9 mouse cellular contexts compared by ENCODE assay signal in the genomic region with DNA sequence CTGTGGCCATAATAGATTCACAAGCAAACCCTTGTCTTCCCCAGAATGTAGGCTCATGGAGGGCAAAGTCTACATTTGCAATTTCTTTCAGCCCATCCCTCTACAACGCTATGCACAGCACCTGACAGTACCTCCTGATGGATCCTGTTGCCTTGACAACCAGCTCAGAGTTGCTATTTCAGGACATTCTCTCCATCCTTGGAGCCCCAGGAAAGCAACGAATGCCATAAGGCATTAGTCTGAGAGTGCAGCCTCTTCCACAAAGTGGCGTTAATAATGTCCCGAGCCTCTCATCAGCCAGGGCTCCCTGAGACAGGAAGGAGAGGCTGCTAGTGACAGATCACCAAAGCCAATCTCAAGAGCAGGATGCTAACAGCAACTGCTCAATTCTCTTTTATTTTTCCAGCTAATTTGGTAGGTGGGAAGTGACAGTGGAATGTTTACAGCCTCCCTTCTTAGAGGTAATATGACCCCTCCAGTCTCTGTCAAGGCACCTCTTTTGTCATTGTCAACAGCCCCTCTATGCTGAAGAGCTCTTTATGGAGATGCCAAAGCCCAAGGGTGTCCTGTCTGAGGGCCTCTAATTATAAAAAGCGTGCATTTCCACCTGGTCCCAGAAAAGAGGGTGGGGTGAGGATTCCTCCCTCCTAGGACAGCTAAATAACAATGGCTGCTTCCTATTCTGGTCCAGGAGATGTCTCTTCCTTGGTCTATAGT.
DNase-seq lines count a peak whose midpoint lies in the region; ATAC-seq lines count a peak whose summit lies in the region.
"Had no signal": no experiment of that assay in that cellular context is flagged by ENCODE, and none has a peak within 500 bp of the region (broad histone marks: within the 10 kb centered on the region; RNA-seq: fewer than 3 reads in every experiment).

No protein-coding gene starts in this region.

- H3K4me2 ChIP-seq in neural tube, embryonic 11.5 days (ENCODE audit: low read depth) = no peak overlapping the region
- no peak overlapping the region for H3K4me2 ChIP-seq in kidney, embryonic 16.5 days (replicated peaks; ENCODE audit: low read depth, low read length)

- no peak overlapping the region for H3K4me3 ChIP-seq in neural tube, embryonic 11.5 days (ENCODE audit: low read depth, low read length)
- H3K4me3 ChIP-seq in kidney, embryonic 16.5 days (ENCODE audit: low read length) = no peak overlapping the region

- H3K27me3 ChIP-seq in neural tube, embryonic 11.5 days (ENCODE audit: control insufficient read depth, insufficient read depth, low read length) = no peaks in the 10 kb centered on the region
- H3K27me3 ChIP-seq in kidney, embryonic 16.5 days (ENCODE audit: insufficient read depth, low read length) = no peaks in the 10 kb centered on the region; the same call in 1 of the 2 replicates

- no peak for ATAC-seq in neural tube, embryonic 11.5 days (ENCODE audit: insufficient read depth, low FRiP score, low TSS enrichment)
- no peak for ATAC-seq in kidney, embryonic 16.5 days (ENCODE audit: low FRiP score, low TSS enrichment)

- DNase-seq in neural tube, embryonic 11.5 days (ENCODE audit: low spot score) = peak; percentile 19
- no peak for DNase-seq in neural tube, embryonic 10.5 days (ENCODE audit: extremely low spot score, low spot score)
- peak; percentile 73 to 74 for DNase-seq in cerebellum, postnatal 25 days
- DNase-seq in left cerebral cortex, adult 11 months (ENCODE audit: low spot score) = peak; percentile 27
- DNase-seq in retina, postnatal 1 day = peak; percentile 74
- DNase-seq in T-cell, adult 2 months (ENCODE audit: low spot score) = no peak
- no peak for DNase-seq in lung, postnatal 14 days
- DNase-seq: gastrocnemius, postnatal 10 days had no signal

- H3K27ac ChIP-seq in neural tube, embryonic 11.5 days (ENCODE audit: low read depth, low read length) = 0 out of 2 replicates have a peak overlapping the region, but pooled peaks have one; percentile 20
- H3K27ac ChIP-seq in kidney, embryonic 16.5 days (ENCODE audit: low read length) = no peak overlapping the region

- WGBS in neural tube, embryonic 11.5 days = 22% methylated on average over 5 of the region's 5 CpGs
- 17% methylated on average over 5 of the region's 5 CpGs for WGBS in kidney, embryonic 16.5 days

- no peaks in the 10 kb centered on the region for H3K9me3 ChIP-seq in neural tube, embryonic 11.5 days (ENCODE audit: control insufficient read depth, low read length)
- H3K9me3 ChIP-seq in kidney, embryonic 16.5 days (ENCODE audit: low read length) = no peaks in the 10 kb centered on the region

- no peaks in the 10 kb centered on the region for H3K4me1 ChIP-seq in neural tube, embryonic 11.5 days (ENCODE audit: control insufficient read depth, insufficient read depth, low read length)
- H3K4me1 ChIP-seq in kidney, embryonic 16.5 days (ENCODE audit: insufficient read depth, low read length) = no peaks in the 10 kb centered on the region

- no peaks in the 10 kb centered on the region for H3K36me3 ChIP-seq in neural tube, embryonic 11.5 days (ENCODE audit: control insufficient read depth, insufficient read depth, low read length)
- no peaks in the 10 kb centered on the region for H3K36me3 ChIP-seq in kidney, embryonic 16.5 days (ENCODE audit: insufficient read depth, low read length)

- H3K9ac ChIP-seq in neural tube, embryonic 11.5 days (ENCODE audit: low read length) = no peak overlapping the region
- no peak overlapping the region for H3K9ac ChIP-seq in kidney, embryonic 16.5 days (replicated peaks; ENCODE audit: low read length)

Comparison
In these comparisons a context has a peak if more than half of its experiments do, and no peak if none do; other contexts are left out.
1. DNase-seq: peak in neural tube, embryonic 11.5 days (single experiment), cerebellum, postnatal 25 days (2 of 2), left cerebral cortex, adult 11 months (single experiment) and retina, postnatal 1 day (single experiment); none in neural tube, embryonic 10.5 days (single experiment), T-cell, adult 2 months (single experiment) and lung, postnatal 14 days (single experiment).